Mouse (Mus musculus) cortical plate, adult 2 months (tissue): ENCODE measurements around the gene Etv1.

Source experiments
- CTCF ChIP-seq: fragments of 200-500 bp; IDR thresholded peaks from 2 replicates; pipeline ENCODE4 v1.5.1; 2011; ENCODE audit warnings: mild to moderate bottlenecking, control low read depth, low read length; ENCODE audit not compliant: insufficient read depth; ENCODE audit errors: extremely low read depth
- POLR2A ChIP-seq: fragments of 200-500 bp; IDR thresholded peaks from 2 replicates; pipeline ENCODE4 v1.6.1; 2011; ENCODE audit warnings: mild to moderate bottlenecking, low read length, control low read depth; ENCODE audit not compliant: insufficient read depth; ENCODE audit errors: extremely low read depth

DNA sequence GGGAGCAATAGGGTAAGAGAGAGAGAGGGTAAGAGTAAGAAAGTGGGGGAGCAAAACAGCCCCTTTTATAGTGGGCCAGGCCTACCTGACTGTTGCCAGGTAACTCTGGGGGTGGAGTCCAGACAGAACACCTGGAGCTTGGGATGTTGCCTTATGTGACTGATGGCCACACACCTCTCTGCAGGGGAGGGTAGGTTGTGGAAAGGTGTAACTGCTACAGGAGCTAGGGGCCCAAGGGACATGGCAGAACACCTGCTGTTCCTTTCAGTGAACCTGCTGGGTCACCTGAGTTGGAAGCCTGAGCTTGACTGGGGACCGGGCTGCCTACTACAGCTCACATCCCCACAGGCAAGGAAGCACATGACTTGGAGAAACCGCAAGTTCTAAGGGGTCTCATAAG lies 48.4 kb upstream of the Etv1 start:
- no peak for TF ChIP-seq CTCF
- no peak for TF ChIP-seq POLR2A
